Mouse (Mus musculus) embryonic facial prominence, embryonic 12.5 days (tissue): ENCODE results near the gene Rnaseh2a. TPM values are rescaled to one million over a fixed set of nuclear protein-coding genes. Genes with fewer than 3 reads are reported as not detected.

Experiments used
- ATAC-seq: fragments of 200-750 bp; cut with Nextera tagmentation; 2 replicates; pipeline ENCODE4 v1.8.0; 2017; ENCODE audit not compliant: insufficient number of reproducible peaks, insufficient read depth, low FRiP score, low TSS enrichment
- H3K27ac ChIP-seq: fragments of 300-500 bp; sonication (generic); 2 replicates; pipeline ENCODE4 v1.5.1; 2016; ENCODE audit warnings: mild to moderate bottlenecking
- H3K27me3 ChIP-seq: fragments of 300-500 bp; sonication (generic); 2 replicates; pipeline ENCODE4 v1.6.1; 2016; ENCODE audit warnings: mild to moderate bottlenecking, moderate library complexity
- H3K36me3 ChIP-seq: fragments of 300-500 bp; sonication (generic); 2 replicates; pipeline ENCODE4 v1.6.1; 2016; ENCODE audit warnings: mild to moderate bottlenecking
- H3K4me1 ChIP-seq: fragments of 300-500 bp; sonication (generic); 2 replicates; pipeline ENCODE4 v1.6.1; 2016
- H3K4me2 ChIP-seq: fragments of 300-500 bp; sonication (generic); replicated peaks from 2 replicates; pipeline ENCODE4 v1.6.1; 2016; ENCODE audit warnings: mild to moderate bottlenecking, moderate library complexity
- H3K4me3 ChIP-seq: fragments of 300-500 bp; sonication (generic); 2 replicates; pipeline ENCODE4 v1.5.1; 2016; ENCODE audit warnings: mild to moderate bottlenecking
- H3K9ac ChIP-seq: fragments of 300-500 bp; sonication (generic); 2 replicates; pipeline ENCODE4 v1.6.1; 2016; ENCODE audit warnings: mild to moderate bottlenecking, moderate library complexity
- H3K9me3 ChIP-seq: fragments of 300-500 bp; sonication (generic); 2 replicates; pipeline ENCODE4 v1.6.1; 2016; ENCODE audit warnings: mild to moderate bottlenecking, moderate library complexity
- WGBS: fragments of 180-500 bp; shearing (Covaris S2); methylation state at CpG from one replicate; pipeline ENCODE4 v1.1.7; 2016; 5-methylcytosine and 5-hydroxymethylcytosine counted together
- polyA plus RNA-seq: library from polyadenylated mRNA; unstranded; fragments of >200 nt; fragmentation: Nextera tagmentation; extraction: Ambion mirVana; gene quantifications from 2 replicates; pipeline ENCODE4 v1.2.1, GENCODE M21; 2016

Gene Rnaseh2a
- polyA plus RNA-seq, 1 experiment from 2014 or later, result 104 TPM

GRCm38 (mm10) chr8:84974543-84975142 lies 5.1 kb upstream of the Rnaseh2a start:
- Histone ChIP-seq H3K9me3 (no peaks in the 10 kb centered on the region), H3K4me1 (peaks cover 46% of the 10 kb centered on the region), H3K27ac (no peak overlapping the region), H3K4me2 (no peak overlapping the region), H3K27me3 (peaks cover 27% of the 10 kb centered on the region), H3K4me3 (no peak overlapping the region), H3K9ac (no peak overlapping the region), H3K36me3 (peaks cover 35% of the 10 kb centered on the region)
- WGBS, result 80% methylated on average over 8 of the region's 8 CpGs
- no peak for ATAC-seq

GRCm38 (mm10) chr8:84973803-84974542 lies 4.4 kb upstream of the Rnaseh2a start:
- Histone ChIP-seq H3K27ac (no peak overlapping the region), H3K27me3 (peaks cover 22% of the 10 kb centered on the region), H3K4me3 (no peak overlapping the region), H3K4me1 (peaks cover 39% of the 10 kb centered on the region), H3K9me3 (no peaks in the 10 kb centered on the region), H3K9ac (no peak overlapping the region), H3K4me2 (no peak overlapping the region), H3K36me3 (peaks cover 35% of the 10 kb centered on the region)
- WGBS, result 67% methylated on average over 4 of the region's 4 CpGs
- no peak for ATAC-seq

- no peaks in the 10 kb centered on the region for H3K9me3 ChIP-seq
- H3K4me2 ChIP-seq, result no peak overlapping the region
- 85% methylated on average over 1 of the region's 1 CpGs for WGBS
- H3K4me3 ChIP-seq, result no peak overlapping the region
- peaks cover 35% of the 10 kb centered on the region for H3K36me3 ChIP-seq
- peaks cover 39% of the 10 kb centered on the region for H3K4me1 ChIP-seq
- H3K9ac ChIP-seq, result no peak overlapping the region
- no peak for ATAC-seq
- no peak overlapping the region for H3K27ac ChIP-seq
- peaks cover 13% of the 10 kb centered on the region for H3K27me3 ChIP-seq
Measured at GRCm38 (mm10) chr8:84973079-84973478, 3.5 kb upstream of the Rnaseh2a start.

- Histone ChIP-seq H3K9me3 (no peaks in the 10 kb centered on the region), H3K4me3 (peak overlapping the region; percentile 83), H3K27me3 (no peaks in the 10 kb centered on the region), H3K4me1 (peaks cover 32% of the 10 kb centered on the region), H3K9ac (peak overlapping the region; percentile 90), H3K4me2 (peak overlapping the region; percentile 93), H3K36me3 (peaks cover 35% of the 10 kb centered on the region), H3K27ac (0 out of 2 replicates have a peak overlapping the region, but pooled peaks have one; percentile 85)
- WGBS, result 60% methylated on average over 5 of the region's 5 CpGs
- no peak for ATAC-seq
Measured at GRCm38 (mm10) chr8:84970913-84971312, 1.3 kb upstream of the Rnaseh2a start.

- H3K36me3 ChIP-seq, result peaks cover 35% of the 10 kb centered on the region
- H3K9ac ChIP-seq, result peak overlapping the region; percentile 90
- ATAC-seq, result no peak
- H3K4me2 ChIP-seq, result peak overlapping the region; percentile 93
- H3K4me1 ChIP-seq, result peaks cover 28% of the 10 kb centered on the region
- H3K4me3 ChIP-seq, result peak overlapping the region; percentile 83
- H3K27me3 ChIP-seq, result no peaks in the 10 kb centered on the region
- peak overlapping the region; percentile 85 for H3K27ac ChIP-seq
- WGBS, result 9% methylated on average over 21 of the region's 21 CpGs
- no peaks in the 10 kb centered on the region for H3K9me3 ChIP-seq
Measured at GRCm38 (mm10) chr8:84970135-84970790, 696 bp upstream of the Rnaseh2a start.

GRCm38 (mm10) chr8:84968650-84969049 lies 917 bp downstream of the Rnaseh2a start:
- ATAC-seq, result no peak
- Histone ChIP-seq H3K4me2 (peak overlapping the region; percentile 93), H3K27ac (peak overlapping the region; percentile 85), H3K4me3 (peak overlapping the region; percentile 83), H3K9me3 (no peaks in the 10 kb centered on the region), H3K9ac (peak overlapping the region; percentile 90), H3K4me1 (peaks cover 32% of the 10 kb centered on the region), H3K27me3 (no peaks in the 10 kb centered on the region), H3K36me3 (peaks cover 30% of the 10 kb centered on the region)
- WGBS, result 23% methylated on average over 2 of the region's 2 CpGs

GRCm38 (mm10) chr8:84967532-84968304 lies 1.8 kb downstream of the Rnaseh2a start:
- Histone ChIP-seq H3K27ac (no peak overlapping the region), H3K9ac (no peak overlapping the region), H3K4me3 (no peak overlapping the region), H3K4me2 (no peak overlapping the region), H3K27me3 (no peaks in the 10 kb centered on the region), H3K4me1 (peaks cover 32% of the 10 kb centered on the region), H3K9me3 (no peaks in the 10 kb centered on the region), H3K36me3 (peaks cover 27% of the 10 kb centered on the region)
- WGBS, result 84% methylated on average over 13 of the region's 13 CpGs
- ATAC-seq, result no peak

GRCm38 (mm10) chr8:84966603-84967002 lies 3.0 kb downstream of the Rnaseh2a start:
- Histone ChIP-seq H3K4me2 (peak overlapping the region; percentile 80), H3K27ac (0 out of 2 replicates have a peak overlapping the region, but pooled peaks have one; percentile 30), H3K4me1 (peaks cover 32% of the 10 kb centered on the region), H3K9ac (no peak overlapping the region), H3K27me3 (no peaks in the 10 kb centered on the region), H3K9me3 (no peaks in the 10 kb centered on the region), H3K4me3 (no peak overlapping the region), H3K36me3 (peaks cover 20% of the 10 kb centered on the region)
- no peak for ATAC-seq
- 48% methylated on average over 3 of the region's 3 CpGs for WGBS

- Histone ChIP-seq H3K36me3 (peaks cover 20% of the 10 kb centered on the region), H3K9ac (peak overlapping the region; percentile 72), H3K4me3 (peak overlapping the region; percentile 65), H3K4me2 (peak overlapping the region; percentile 80), H3K4me1 (peaks cover 26% of the 10 kb centered on the region), H3K9me3 (no peaks in the 10 kb centered on the region), H3K27me3 (no peaks in the 10 kb centered on the region), H3K27ac (peak overlapping the region; percentile 78)
- peak; percentile 47 for ATAC-seq
- WGBS, result under 1% methylated on average over 41 of the region's 41 CpGs
Measured at GRCm38 (mm10) chr8:84965731-84966291, 3.8 kb downstream of the Rnaseh2a start.

- no peaks in the 10 kb centered on the region for H3K9me3 ChIP-seq
- peaks cover 21% of the 10 kb centered on the region for H3K4me1 ChIP-seq
- H3K36me3 ChIP-seq, result peaks cover 25% of the 10 kb centered on the region
- 91% methylated on average over 4 of the region's 4 CpGs for WGBS
- no peak overlapping the region for H3K4me2 ChIP-seq
- H3K9ac ChIP-seq, result no peak overlapping the region
- no peak overlapping the region for H3K4me3 ChIP-seq
- ATAC-seq, result no peak
- H3K27ac ChIP-seq, result no peak overlapping the region
- no peaks in the 10 kb centered on the region for H3K27me3 ChIP-seq
Measured at GRCm38 (mm10) chr8:84963952-84964351, 5.6 kb downstream of the Rnaseh2a start.

- Histone ChIP-seq H3K4me1 (peaks cover under 1% of the 10 kb centered on the region), H3K9ac (no peak overlapping the region), H3K9me3 (no peaks in the 10 kb centered on the region), H3K36me3 (peaks cover 44% of the 10 kb centered on the region), H3K27me3 (no peaks in the 10 kb centered on the region), H3K4me2 (no peak overlapping the region), H3K27ac (no peak overlapping the region), H3K4me3 (no peak overlapping the region)
- 93% methylated on average over 7 of the region's 7 CpGs for WGBS
- ATAC-seq, result no peak
Measured at GRCm38 (mm10) chr8:84959811-84960210, 9.8 kb downstream of the Rnaseh2a start.
